Mouse (Mus musculus) NIH3T3 (cell line): ENCODE data around the gene Cd81.

ENCODE experiments used
- DNase-seq: peaks from one replicate; pipeline ENCODE4 v3.0.0-alpha.2; 2012; ENCODE audit warnings: low read depth

Gene Cd81

DNA sequence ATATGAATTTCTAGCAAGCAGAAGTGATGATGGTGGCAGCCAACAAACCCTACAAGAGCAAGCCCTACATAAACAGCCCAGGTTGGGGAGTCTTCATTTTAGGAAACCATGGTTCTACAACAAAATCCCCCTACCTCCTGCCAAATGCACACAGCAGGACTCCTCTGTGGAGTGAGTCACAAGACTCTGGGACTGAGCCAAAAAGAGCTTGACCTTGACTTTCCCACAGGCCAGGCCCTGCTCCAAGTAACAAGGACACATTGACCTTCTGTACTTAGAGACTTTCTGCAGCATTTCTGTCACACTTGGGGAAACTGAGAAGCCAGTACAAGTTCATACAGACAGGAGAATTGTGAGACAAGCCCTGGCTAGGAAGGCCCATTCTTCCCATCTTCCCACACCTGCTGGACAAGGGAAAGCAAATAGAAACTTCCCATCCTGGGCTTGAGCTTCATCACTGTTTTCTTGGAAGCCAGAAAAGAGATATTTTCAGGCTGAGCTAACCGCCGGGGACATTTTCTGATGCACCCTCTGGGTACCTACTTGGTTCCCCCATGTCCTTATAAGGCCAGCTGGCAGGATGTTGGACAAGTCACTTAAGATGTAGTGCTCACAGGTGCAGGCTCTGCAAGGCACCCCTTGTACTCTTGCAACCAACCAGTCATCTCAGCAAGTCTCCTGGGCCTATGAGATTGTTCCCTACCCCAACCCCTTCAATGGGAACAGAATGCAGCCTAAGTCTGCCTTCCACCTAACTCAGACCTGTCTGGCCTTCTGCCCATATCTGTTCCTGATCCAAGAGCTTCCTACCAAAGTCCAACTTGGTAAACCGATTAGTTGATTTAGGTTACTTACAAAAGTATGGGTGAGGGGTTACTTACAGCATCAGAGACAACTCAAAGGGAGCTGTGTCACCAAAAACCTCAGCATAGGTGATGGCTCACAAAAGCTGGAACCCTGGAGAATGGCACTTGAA lies 2.4 kb upstream of the Cd81 start:
- DNase-seq: peak; percentile 74

DNA sequence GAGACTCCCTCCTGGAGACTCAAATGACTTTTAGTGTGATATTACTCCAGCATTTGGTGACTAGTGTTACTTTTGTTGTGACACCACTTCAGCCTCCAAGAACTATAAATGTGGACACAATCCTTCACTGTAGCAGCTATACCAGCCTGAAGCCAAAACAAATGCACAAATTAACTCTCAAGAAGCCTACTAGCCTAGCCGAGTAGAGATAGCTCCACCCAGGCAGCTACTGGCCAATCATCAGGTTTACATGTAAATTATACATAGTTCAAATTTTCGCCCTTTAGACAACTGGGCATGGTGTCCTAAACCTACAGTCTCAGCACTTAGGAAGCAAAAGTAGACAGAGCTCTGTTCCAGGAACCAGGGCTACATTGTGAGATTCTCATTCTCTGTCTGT lies 1.2 kb upstream of the Cd81 start:
- no peak for DNase-seq

DNA sequence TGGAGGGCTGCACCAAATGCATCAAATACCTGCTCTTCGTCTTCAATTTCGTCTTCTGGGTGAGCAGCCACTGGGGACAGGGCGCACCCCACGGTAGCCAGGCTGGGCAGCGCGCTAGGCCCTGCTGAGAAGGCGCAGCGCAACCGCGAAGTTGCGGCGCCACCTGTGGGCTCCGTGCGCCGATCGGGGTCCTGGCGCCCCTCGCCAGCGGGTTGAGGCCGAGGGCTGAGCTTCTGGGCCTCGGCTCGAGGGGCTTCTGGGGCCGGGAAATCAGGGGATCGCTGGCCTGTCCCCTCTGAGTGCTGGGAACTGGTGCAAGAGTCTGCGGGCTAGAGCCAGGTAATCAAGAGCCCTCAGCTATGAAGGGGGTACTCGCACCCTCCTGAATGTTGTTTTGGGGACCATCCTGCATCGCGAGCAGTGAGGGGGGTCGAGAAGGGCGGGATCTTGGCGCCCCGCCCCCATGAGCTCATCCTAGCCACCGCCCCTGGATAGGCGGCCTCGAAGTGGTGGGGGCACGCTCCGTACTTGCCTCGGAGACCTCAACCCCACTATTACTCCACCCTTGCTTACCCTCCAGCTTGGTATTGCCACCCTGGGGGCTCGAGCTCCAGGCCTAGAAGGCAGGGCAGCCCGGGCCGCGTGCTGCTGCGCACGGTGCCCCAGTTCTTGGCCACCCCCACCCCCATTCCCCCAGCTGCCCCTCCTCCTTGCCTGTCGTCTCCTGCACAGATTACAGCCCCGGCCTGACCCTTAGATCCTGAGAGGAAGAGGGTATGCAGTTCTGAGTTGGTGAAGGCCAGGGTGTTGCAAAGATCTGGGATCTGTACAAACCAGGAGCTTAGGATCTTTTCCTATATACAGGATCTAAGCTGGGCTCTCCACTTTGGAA lies 715 bp downstream of the Cd81 start:
- DNase-seq: peak; percentile 80

DNA sequence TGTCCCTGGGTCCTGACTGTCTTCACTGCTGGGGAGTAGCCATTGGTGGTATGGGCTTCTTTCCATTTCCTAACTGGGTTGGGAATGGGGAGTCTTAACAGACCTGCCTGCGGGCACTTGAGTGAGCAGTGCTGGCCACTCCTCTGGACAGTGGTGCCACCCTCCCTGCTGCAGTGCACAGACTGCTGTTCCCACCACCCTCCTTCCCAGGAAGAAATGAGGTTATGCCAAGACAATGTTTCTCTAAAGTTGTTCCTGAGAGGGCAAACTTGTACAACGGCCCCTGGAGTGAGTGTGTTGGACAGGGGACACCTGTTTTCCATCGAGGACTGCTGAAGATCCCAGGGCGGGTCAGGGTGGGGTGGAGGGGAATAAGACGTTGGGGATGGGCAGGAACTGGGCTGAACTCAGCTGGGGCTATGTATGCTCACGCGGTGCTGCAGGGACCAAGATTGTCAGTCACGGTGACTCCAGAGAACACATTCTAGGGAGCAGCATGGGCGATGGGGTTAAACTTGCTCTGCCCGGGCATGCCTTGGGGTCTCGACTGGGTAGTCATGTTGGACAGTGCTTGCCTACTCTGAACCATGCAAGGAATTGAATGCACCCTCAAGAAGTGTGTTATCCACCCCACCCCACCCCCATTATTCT lies 1.5 kb downstream of the Cd81 start:
- DNase-seq: no peak

DNA sequence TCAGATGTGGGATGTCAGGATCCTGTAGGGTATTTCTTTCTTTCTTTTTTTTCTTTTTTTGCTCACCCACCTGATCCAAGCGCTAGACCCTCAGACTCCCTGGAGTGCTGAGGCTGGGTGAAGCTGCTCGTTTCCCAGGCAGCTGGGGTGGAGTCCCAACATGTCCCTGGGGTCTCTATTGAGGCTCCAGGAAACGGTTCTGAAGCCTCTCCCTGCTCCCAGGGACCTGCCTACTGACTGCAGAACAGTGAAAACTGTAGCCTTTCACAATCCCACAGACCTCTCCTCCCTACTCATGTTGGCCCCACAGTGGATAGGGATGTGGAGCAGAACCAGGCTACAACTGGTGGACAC lies 2.0 kb downstream of the Cd81 start:
- no peak for DNase-seq

DNA sequence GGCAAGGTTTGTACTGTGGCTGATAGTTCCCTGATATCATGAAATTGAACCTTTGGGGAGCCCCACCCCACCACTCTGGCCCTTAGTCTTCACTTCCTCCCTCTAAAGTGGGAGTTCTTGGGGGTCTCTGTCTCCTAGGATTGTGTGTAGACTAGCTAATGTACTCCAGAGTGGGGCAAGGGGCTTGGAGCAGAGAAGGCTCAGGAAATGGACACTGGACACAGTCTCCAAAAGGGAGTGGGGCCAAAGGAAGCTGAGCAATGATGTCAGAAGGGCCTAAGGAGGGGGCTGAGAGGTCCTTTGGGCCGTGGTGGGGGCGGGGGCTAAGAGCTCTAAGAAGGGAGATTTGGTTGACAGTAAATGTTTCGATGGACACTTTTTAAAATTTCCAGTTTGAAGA lies 2.5 kb downstream of the Cd81 start:
- DNase-seq: no peak

DNA sequence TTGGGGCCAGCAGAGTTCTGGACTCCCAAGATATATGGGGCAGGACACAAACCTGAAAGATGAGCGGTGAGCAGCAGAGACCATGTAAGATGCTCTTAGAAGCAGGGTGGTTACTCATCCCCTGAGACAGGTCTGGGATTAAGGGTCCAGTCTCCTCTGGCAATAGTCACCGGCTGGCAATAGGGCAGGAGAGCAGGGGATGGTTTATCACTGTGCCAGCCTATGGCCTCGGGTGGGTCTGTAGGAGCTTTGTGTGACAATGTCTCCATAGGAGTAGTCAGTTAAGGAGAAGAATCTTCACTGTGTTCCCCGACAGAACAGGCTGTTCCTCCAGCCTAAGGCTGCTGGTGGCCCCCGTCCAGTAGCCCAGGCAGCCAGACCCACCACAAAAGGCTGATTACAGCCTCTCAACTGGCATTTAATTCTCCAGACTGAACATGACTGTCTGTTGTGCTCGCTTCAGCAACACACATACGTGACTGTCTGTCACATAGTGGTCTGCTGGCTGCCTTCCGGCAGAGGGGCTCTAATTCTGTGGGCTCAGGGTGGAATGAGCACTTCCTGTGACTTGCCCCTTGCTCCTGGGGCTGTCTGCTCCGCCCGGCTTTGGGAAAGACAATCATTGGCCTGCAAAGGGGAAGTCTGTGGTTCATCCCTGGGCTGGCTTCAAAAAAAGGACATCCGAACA lies 3.1 kb downstream of the Cd81 start:
- no peak for DNase-seq

DNA sequence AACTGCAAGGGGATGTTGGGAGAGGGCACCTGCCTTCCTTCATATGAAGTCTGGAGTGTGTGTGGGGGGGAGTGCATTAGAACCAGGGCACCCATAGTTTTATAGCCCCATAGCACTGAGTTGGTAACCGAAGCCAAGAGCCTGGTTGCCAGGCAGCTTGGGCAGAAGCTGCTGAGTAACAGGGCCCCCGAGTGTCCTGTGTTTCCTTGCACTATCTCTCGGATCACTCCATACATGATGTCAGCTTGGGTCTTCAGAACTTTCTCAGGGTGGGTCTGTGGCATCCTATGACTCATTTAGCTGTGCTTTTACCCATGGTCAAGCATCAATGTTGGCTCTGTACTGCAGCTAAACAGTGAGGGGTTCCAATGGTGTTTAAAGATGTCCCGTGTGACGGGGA lies 4.5 kb downstream of the Cd81 start:
- DNase-seq: no peak

DNA sequence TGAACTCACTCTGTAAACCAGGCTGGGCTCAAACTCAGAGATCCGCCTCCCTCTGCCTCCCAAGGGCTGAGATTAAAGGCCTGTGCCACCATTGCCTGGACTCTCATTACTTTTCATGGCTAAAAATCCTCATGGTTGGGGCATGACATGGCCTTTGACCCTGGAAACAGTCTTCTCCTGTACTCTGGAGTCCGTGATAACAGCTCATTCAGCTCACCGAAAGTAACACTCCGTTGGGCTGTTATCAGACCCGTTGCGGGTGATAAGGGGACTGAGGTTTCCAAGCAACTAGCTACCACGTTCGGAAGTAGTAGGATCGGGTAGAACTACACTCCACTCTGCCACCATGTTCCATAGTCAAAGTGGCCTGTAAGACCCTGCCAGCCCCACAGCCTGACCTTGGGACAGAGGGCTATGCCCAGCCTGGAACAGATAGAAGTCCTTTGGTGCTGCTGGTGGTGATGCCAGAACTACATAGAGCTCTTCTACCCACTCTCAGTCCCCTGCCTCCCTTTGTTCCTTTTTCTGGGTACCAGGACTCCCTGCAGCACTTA lies 5.2 kb downstream of the Cd81 start:
- DNase-seq: no peak

DNA sequence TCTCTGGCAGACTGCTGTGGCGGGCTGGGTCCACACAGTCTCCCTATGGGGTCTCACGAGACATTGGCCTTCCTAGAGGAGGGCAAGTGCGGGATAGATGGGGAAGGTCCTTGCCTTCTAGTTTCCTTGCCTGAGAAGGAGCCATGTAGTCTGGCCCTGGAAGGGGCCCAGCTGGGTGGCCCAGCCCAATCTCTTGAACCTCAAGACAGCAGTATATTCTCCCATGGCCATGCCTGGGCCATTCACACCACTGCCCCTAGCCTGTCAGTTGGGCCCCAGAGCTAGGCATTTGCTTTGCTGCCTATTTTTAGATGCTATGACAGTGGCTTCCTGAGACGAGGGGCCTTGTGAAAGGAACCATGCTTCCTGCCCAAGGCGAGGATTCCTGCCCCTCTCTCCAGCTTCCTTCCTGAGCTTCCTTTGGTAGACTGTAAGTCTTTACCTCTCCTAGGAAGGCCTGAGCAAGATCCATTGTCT lies 5.7 kb downstream of the Cd81 start:
- no peak for DNase-seq

DNA sequence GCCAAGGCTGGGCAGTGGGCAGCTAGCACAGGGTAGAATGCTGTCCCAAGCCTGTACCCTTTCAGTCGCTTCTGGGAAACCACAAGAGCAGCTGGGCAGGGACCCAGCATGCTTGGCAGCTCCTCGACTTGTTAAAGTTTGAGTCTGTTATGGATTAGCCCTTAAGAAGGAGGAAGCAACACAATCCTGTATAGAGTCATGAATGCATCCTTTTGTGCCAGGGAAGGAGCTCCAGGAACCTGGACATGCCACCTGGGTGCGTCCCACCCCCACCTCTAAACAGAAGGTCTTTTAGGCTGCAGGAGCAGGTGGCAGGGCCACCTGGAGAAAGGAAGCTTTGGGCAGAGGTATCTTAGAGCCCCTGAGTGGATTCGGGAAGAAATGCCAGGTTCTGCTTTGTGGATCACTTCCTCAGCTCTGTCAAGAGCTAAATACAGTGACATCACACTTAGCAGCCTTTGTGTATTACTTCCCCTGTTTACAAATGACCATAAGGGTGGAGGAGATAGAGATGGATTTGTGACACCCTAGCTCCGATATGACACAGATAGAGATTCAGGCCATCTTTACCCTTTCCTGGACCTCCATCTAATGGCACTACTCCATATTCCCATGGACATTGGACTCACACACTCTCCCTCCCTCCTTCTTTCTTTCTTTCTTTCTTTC lies 6.8 kb downstream of the Cd81 start:
- peak; percentile 70 for DNase-seq

DNA sequence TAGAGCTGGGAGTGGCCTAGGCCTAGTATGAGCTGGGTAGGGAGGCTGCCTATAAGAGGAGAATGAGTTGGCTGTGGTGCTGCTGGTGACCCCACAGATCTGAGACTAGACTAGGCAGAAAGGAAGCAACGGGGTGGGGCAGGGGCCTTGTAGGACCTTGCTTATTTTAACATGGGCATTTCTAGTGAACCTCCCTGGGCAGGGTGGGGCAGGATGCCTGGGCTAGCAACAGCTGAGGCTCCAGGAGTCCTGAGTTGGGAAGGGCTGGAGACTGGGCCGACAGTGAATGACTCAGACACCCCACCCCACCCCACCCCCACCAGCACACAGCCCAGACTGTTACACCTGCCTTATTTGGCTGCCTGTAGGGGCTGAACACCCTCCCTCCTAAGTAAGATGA lies 10.2 kb downstream of the Cd81 start:
- peak; percentile 27 for DNase-seq

DNA sequence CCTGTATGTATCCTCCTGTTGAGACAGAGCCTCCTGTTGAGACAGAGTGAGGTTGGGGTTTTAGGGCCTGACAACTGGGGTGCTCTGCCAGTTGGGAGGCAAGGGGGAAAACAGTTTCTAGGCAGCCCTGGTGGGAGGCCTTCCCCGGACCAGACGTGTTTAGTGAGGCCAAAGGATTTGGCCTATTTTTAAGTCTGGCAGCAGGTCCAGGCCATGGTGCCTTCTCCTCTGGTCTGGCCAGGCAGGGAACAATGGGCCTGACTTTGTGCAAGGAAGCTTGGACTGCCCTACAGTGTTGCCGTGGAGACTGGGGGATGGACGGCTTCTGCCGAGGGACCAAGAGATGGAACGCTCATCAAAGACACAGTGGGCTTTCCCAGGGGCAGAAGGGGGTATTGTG lies 11.7 kb downstream of the Cd81 start:
- DNase-seq: no peak

DNA sequence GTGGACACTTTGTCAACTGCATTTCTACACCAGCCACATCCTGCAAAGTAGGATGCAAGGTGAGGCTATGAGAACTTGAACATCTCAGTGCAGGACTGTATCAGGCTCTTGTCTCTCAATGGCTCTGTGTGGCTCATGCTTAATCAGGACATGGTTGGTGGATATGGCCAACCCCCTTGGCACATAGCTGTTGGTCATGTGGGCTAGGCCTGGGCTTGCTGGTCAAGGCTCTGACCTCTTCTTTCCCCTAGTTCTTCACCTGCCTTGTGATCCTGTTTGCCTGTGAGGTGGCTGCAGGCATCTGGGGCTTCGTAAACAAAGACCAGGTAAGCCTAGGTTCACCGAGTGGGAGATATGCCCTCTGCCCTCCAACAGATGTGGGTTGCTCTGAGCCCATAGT lies 13.2 kb downstream of the Cd81 start:
- no peak for DNase-seq

DNA sequence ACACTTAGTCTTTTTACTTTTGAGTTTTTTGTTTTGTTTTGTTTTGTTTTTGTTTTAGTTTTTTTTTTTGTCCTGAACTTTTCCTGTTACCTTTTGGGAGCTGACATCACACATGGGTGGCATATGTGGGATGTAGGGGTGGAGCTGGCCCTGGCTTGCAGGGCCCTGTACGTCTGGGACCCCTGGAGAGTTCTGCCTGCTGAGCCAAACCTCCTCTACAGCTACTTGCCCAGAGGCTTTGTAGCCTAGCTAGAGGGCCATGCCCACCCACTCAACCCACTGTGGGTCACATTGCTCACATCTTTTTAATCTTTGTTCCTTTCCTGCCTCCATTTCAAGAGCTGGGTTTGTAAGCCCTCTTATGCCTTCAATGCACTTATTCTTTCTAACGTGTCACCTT lies 14.9 kb downstream of the Cd81 start:
- no peak for DNase-seq

DNA sequence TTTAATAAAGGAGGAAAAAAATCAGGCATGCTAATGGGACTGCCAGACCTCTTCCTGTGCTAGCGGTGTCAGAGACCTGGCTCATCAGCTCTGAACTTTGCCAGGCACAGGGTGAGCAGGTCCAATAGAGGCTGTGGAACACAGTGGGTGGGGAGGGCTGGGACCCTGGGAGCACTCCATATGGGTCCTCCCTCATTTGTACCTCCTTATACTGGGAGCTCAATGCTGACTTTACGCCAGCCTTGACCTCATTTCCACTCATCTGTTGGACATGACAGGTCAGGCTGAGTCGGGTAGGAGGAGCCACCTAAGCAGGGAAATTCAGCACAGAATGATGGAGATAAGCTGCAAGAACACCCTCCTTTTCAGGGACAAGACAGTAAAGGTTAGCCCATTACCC lies 15.4 kb downstream of the Cd81 start:
- no peak for DNase-seq

DNA sequence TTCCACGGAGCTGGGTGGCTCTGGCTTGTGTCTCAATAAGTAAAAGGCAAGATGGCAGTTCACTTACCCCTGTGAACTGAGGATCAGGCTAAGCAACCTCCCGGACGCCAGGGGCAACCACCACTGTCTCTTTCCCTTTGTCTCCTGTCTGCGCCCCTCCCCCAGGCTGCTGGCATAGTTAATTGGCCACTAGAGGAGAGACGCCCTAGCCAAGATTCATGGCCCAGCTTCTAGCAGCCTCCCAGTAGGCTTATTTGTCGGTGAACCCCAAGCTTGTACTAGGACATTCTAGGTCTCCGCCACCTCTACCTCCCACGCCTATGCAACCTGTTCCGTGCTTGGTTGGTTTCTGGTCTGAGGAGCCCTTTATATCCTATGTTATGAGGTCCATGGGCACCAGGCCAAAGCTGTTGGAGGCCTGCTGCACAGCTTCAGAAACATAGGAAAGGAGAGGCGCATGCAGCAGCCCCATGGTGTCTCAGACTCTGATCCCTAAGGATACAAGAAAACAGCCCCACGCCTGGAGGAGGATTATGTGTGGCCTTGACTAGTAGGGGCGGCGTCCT lies 15.9 kb downstream of the Cd81 start:
- DNase-seq: no peak

DNA sequence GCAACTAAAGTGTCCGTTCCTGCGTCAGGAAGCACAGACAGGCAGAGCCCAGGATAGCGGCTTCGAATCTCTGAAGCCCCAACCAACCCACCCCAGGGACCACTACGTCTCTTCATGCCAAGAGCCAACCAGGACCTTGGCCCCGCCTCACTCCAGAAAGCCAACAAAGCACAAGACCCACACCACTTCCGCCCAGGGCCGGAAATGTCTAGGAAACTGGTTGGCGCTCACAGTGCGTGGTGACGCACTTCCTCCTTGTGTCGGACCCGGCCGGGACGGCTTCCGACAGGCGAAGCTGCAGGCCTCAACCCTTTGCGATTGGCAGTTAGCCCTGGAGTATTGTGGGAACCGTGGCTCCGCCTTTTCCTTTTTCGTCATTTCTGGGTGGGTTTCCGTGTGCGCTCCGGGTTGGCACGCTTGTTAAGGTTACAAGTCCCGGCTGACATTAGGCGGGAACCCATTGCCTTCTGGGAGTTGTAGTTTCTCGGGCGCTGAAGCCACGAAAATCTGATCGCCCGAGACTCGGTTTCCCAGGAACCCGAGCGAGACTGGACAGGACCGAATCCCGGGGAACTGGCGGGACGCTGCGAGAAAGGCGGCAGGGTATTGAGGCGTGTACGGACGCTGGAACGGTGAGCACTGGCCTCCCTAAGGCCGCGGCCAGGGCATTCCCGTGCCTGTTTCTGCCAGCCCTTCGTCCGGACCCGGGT lies 16.5 kb downstream of the Cd81 start, which contains the start of gene Tssc4:
Gene Tssc4, plus strand, starts transcription at position 368 of the 710 bp plus-strand sequence.
- peak; percentile 99 for DNase-seq

DNA sequence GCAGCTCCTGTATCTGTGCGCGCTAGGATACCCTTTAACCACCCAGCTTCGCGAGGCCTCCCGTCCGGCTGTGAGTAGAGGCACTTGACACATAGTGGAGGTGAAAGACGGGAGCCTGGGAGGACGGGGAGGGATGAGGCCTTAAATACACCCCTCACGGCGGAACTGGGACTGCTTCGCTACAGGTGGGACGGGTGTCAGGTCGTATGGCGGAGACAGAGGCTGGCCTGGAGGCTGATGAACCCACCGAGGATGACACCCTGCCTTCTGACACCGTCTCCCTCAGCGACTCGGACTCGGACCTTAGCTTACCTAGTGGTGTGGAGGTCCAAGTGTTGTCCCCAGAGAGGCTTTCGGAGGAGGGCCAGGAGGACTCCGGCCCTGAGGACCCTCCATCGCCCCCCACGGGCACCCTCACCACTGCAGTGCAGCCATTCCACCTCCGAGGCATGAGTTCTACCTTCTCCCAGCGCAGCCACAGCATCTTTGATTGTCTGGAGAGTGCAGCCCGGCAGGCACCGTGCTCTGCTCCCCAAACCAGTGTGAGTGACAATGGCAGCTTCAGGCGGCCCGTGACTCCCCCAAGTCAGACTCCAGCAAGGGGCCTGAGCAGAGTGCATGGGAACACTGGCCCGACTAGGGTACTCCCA lies 17.3 kb downstream of the Cd81 start:
- peak; percentile 36 for DNase-seq
